Mouse (Mus musculus) MEL-GATA-1-ER (cell line): Measurements from ENCODE around the gene D630039A03Rik.

ENCODE experiments used
- DNase-seq: peaks from one replicate; pipeline ENCODE4 v3.0.0-alpha.2; 2012; ENCODE audit warnings: low read depth; ENCODE audit errors: extremely low read depth

D630039A03Rik gene

GRCm38 (mm10) chr4:57916201-57916661, at the start of gene D630039A03Rik:
Gene D630039A03Rik (minus strand): TSS chr4:57916297.
- DNase-seq, result no peak

- DNase-seq, result no peak
Observed at GRCm38 (mm10) chr4:57965516-57965915, 49.4 kb upstream of the D630039A03Rik start.

GRCm38 (mm10) chr4:57964143-57964542, 48.0 kb upstream of the D630039A03Rik start:
- DNase-seq, result no peak

- DNase-seq, result no peak
Observed at GRCm38 (mm10) chr4:57959056-57959455, 43.0 kb upstream of the D630039A03Rik start.

GRCm38 (mm10) chr4:57958098-57958497, 42.0 kb upstream of the D630039A03Rik start:
- DNase-seq, result no peak

GRCm38 (mm10) chr4:57957200-57958085, 41.3 kb upstream of the D630039A03Rik start:
- DNase-seq, result no peak

GRCm38 (mm10) chr4:57956029-57956960, 40.2 kb upstream of the D630039A03Rik start, which contains the start of gene Txn1:
Gene Txn1 (minus strand): TSS chr4:57956411.
- DNase-seq, result peak; percentile 95

- peak; percentile 52 for DNase-seq
Observed at GRCm38 (mm10) chr4:57955544-57955958, 39.5 kb upstream of the D630039A03Rik start.

- DNase-seq, result no peak
Observed at GRCm38 (mm10) chr4:57954991-57955390, 38.9 kb upstream of the D630039A03Rik start.

GRCm38 (mm10) chr4:57954580-57954979, 38.5 kb upstream of the D630039A03Rik start:
- DNase-seq, result no peak

GRCm38 (mm10) chr4:57953796-57954195, 37.7 kb upstream of the D630039A03Rik start:
- DNase-seq, result no peak

GRCm38 (mm10) chr4:57952891-57953290, 36.8 kb upstream of the D630039A03Rik start:
- no peak for DNase-seq

- DNase-seq, result no peak
Observed at GRCm38 (mm10) chr4:57952416-57952815, 36.3 kb upstream of the D630039A03Rik start.

- no peak for DNase-seq
Observed at GRCm38 (mm10) chr4:57949866-57950265, 33.8 kb upstream of the D630039A03Rik start.

GRCm38 (mm10) chr4:57947476-57947875, 31.4 kb upstream of the D630039A03Rik start:
- no peak for DNase-seq

- no peak for DNase-seq
Observed at GRCm38 (mm10) chr4:57947036-57947435, 30.9 kb upstream of the D630039A03Rik start.

GRCm38 (mm10) chr4:57942892-57943291, 26.8 kb upstream of the D630039A03Rik start:
- no peak for DNase-seq

GRCm38 (mm10) chr4:57940631-57941030, 24.5 kb upstream of the D630039A03Rik start:
- DNase-seq, result no peak

- no peak for DNase-seq
Observed at GRCm38 (mm10) chr4:57937292-57937691, 21.2 kb upstream of the D630039A03Rik start.

GRCm38 (mm10) chr4:57934181-57934580, 18.1 kb upstream of the D630039A03Rik start:
- no peak for DNase-seq

- no peak for DNase-seq
Observed at GRCm38 (mm10) chr4:57930559-57931170, 14.6 kb upstream of the D630039A03Rik start.
